Mouse (Mus musculus): ENCODE results near the gene Tenm2. TPM values are rescaled to one million over a fixed set of nuclear protein-coding genes. Genes with fewer than 3 reads are reported as not detected.

Gene Tenm2
- polyA plus RNA-seq, 1 experiment = not detected

- WGBS = 77% methylated on average over 7 of the region's 7 CpGs
- Histone ChIP-seq H3K4me1 (ENCODE audit: control insufficient read depth, insufficient read depth, low read length) (no peaks in the 10 kb centered on the region), H3K27ac (ENCODE audit: control insufficient read depth, insufficient read depth, low read depth, low read length, poor library complexity) (no peak overlapping the region), H3K4me3 (replicated peaks; ENCODE audit: control insufficient read depth, low read depth, low read length) (no peak overlapping the region)
- TF ChIP-seq POLR2A (IDR thresholded peaks at IDR 0.05; ENCODE audit: borderline replicate concordance, control insufficient read depth, low read depth, low read length) (no peak), CTCF (IDR thresholded peaks at IDR 0.05; ENCODE audit: control insufficient read depth, insufficient read depth, low read length) (no peak)
Observed at GRCm38 (mm10) chr11:36171991-36172390, 1063.8 kb downstream of the Tenm2 start.

DNA sequence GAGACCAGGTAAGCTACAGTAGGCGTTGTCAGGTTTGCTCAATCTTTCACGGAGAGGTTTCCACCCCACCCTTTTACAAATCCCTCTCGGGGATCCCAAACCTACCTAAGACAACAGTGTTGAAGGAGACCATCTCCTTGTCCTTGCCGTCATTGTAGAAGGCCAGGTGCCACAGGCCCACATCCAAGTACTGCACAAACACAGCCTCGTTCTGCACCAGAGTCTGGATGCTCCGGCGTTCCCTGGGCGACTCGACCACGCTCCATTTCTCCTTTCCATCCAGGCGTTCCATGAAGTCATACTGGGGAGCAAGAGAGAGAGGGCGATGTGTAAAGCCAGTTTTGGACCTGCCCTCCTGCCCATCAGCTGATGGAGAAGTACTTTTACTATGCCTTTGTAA lies 1064.5 kb downstream of the Tenm2 start:
- no peaks in the 10 kb centered on the region for H3K4me1 ChIP-seq (ENCODE audit: control insufficient read depth, insufficient read depth, low read length)
- 90% methylated on average over 12 of the region's 12 CpGs for WGBS
- no peak overlapping the region for H3K27ac ChIP-seq (ENCODE audit: control insufficient read depth, insufficient read depth, low read depth, low read length, poor library complexity)
- no peak overlapping the region for H3K4me3 ChIP-seq (replicated peaks; ENCODE audit: control insufficient read depth, low read depth, low read length)
- TF ChIP-seq POLR2A (IDR thresholded peaks at IDR 0.05; ENCODE audit: borderline replicate concordance, control insufficient read depth, low read depth, low read length) = no peak
- TF ChIP-seq CTCF (IDR thresholded peaks at IDR 0.05; ENCODE audit: control insufficient read depth, insufficient read depth, low read length) = no peak

GRCm38 (mm10) chr11:36169738-36170137 lies 1066.0 kb downstream of the Tenm2 start:
- WGBS = 89% methylated on average over 4 of the region's 4 CpGs
- TF ChIP-seq POLR2A (IDR thresholded peaks at IDR 0.05; ENCODE audit: borderline replicate concordance, control insufficient read depth, low read depth, low read length) = no peak
- no peak for TF ChIP-seq CTCF (IDR thresholded peaks at IDR 0.05; ENCODE audit: control insufficient read depth, insufficient read depth, low read length)
- Histone ChIP-seq H3K27ac (ENCODE audit: control insufficient read depth, insufficient read depth, low read depth, low read length, poor library complexity) (no peak overlapping the region), H3K4me3 (replicated peaks; ENCODE audit: control insufficient read depth, low read depth, low read length) (no peak overlapping the region), H3K4me1 (ENCODE audit: control insufficient read depth, insufficient read depth, low read length) (no peaks in the 10 kb centered on the region)

- no peak overlapping the region for H3K4me3 ChIP-seq (replicated peaks; ENCODE audit: control insufficient read depth, low read depth, low read length)
- no peaks in the 10 kb centered on the region for H3K4me1 ChIP-seq (ENCODE audit: control insufficient read depth, insufficient read depth, low read length)
- TF ChIP-seq CTCF (IDR thresholded peaks at IDR 0.05; ENCODE audit: control insufficient read depth, insufficient read depth, low read length) = no peak
- no peak for TF ChIP-seq POLR2A (IDR thresholded peaks at IDR 0.05; ENCODE audit: borderline replicate concordance, control insufficient read depth, low read depth, low read length)
- 75% methylated on average over 6 of the region's 6 CpGs for WGBS
- H3K27ac ChIP-seq (ENCODE audit: control insufficient read depth, insufficient read depth, low read depth, low read length, poor library complexity) = no peak overlapping the region
Observed at GRCm38 (mm10) chr11:36168921-36169537, 1066.7 kb downstream of the Tenm2 start.

GRCm38 (mm10) chr11:36167766-36168318 lies 1067.9 kb downstream of the Tenm2 start:
- Histone ChIP-seq H3K4me1 (ENCODE audit: control insufficient read depth, insufficient read depth, low read length) (no peaks in the 10 kb centered on the region), H3K4me3 (replicated peaks; ENCODE audit: control insufficient read depth, low read depth, low read length) (no peak overlapping the region), H3K27ac (ENCODE audit: control insufficient read depth, insufficient read depth, low read depth, low read length, poor library complexity) (no peak overlapping the region)
- TF ChIP-seq CTCF (IDR thresholded peaks at IDR 0.05; ENCODE audit: control insufficient read depth, insufficient read depth, low read length) (no peak), POLR2A (IDR thresholded peaks at IDR 0.05; ENCODE audit: borderline replicate concordance, control insufficient read depth, low read depth, low read length) (no peak)
- WGBS = 78% methylated on average over 10 of the region's 10 CpGs

GRCm38 (mm10) chr11:36163580-36163979 lies 1072.2 kb downstream of the Tenm2 start:
- WGBS = 83% methylated on average over 11 of the region's 11 CpGs
- Histone ChIP-seq H3K4me1 (ENCODE audit: control insufficient read depth, insufficient read depth, low read length) (no peaks in the 10 kb centered on the region), H3K27ac (ENCODE audit: control insufficient read depth, insufficient read depth, low read depth, low read length, poor library complexity) (no peak overlapping the region), H3K4me3 (replicated peaks; ENCODE audit: control insufficient read depth, low read depth, low read length) (no peak overlapping the region)
- no peak for TF ChIP-seq POLR2A (IDR thresholded peaks at IDR 0.05; ENCODE audit: borderline replicate concordance, control insufficient read depth, low read depth, low read length)
- TF ChIP-seq CTCF (IDR thresholded peaks at IDR 0.05; ENCODE audit: control insufficient read depth, insufficient read depth, low read length) = no peak

GRCm38 (mm10) chr11:36161765-36162321 lies 1073.9 kb downstream of the Tenm2 start:
- no peak overlapping the region for H3K27ac ChIP-seq (ENCODE audit: control insufficient read depth, insufficient read depth, low read depth, low read length, poor library complexity)
- TF ChIP-seq POLR2A (IDR thresholded peaks at IDR 0.05; ENCODE audit: borderline replicate concordance, control insufficient read depth, low read depth, low read length) (no peak), CTCF (IDR thresholded peaks at IDR 0.05; ENCODE audit: control insufficient read depth, insufficient read depth, low read length) (no peak)
- H3K4me3 ChIP-seq (replicated peaks; ENCODE audit: control insufficient read depth, low read depth, low read length) = no peak overlapping the region
- H3K4me1 ChIP-seq (ENCODE audit: control insufficient read depth, insufficient read depth, low read length) = no peaks in the 10 kb centered on the region
- WGBS = 86% methylated on average over 10 of the region's 10 CpGs

DNA sequence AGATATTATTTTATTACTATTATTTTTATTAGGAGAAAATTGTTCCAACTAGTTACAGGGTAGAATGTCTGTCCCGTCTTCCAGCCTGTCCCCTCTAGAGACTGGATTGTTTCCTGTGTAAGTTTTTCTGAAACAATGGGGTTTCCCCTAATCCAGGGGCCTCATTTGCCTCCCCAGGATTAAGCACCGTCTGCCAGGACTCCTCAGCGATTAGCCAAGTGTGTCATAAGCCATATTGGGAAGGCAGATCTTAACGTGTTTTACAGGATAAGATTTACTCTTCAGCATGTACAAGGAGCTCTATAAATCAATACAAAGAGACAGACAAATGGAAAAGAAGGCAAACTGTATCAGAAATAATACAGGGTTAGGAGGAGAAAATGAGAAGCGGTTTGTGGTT lies 1082.3 kb downstream of the Tenm2 start:
- TF ChIP-seq POLR2A (IDR thresholded peaks at IDR 0.05; ENCODE audit: borderline replicate concordance, control insufficient read depth, low read depth, low read length) (no peak), CTCF (IDR thresholded peaks at IDR 0.05; ENCODE audit: control insufficient read depth, insufficient read depth, low read length) (no peak)
- Histone ChIP-seq H3K4me1 (ENCODE audit: control insufficient read depth, insufficient read depth, low read length) (no peaks in the 10 kb centered on the region), H3K27ac (ENCODE audit: control insufficient read depth, insufficient read depth, low read depth, low read length, poor library complexity) (no peak overlapping the region), H3K4me3 (replicated peaks; ENCODE audit: control insufficient read depth, low read depth, low read length) (no peak overlapping the region)
- 43% methylated on average over 5 of the region's 5 CpGs for WGBS

All from bone marrow, adult 2 months (tissue).